Mouse (Mus musculus): Measurements from ENCODE around the gene Plekhm1.

GRCm38 (mm10) chr11:103343063-103343462, 69.4 kb downstream of the Plekhm1 start:
- no peak for TF ChIP-seq POLR2A (IDR thresholded peaks at IDR 0.05; ENCODE audit: borderline replicate concordance, control insufficient read depth, low read depth, low read length)
- TF ChIP-seq CTCF (IDR thresholded peaks at IDR 0.05; ENCODE audit: control insufficient read depth, insufficient read depth, low read length): no peak

All from bone marrow, adult 2 months (tissue).